Comparison of ENCODE assay signal across 30 mouse cellular contexts in the genomic region with DNA sequence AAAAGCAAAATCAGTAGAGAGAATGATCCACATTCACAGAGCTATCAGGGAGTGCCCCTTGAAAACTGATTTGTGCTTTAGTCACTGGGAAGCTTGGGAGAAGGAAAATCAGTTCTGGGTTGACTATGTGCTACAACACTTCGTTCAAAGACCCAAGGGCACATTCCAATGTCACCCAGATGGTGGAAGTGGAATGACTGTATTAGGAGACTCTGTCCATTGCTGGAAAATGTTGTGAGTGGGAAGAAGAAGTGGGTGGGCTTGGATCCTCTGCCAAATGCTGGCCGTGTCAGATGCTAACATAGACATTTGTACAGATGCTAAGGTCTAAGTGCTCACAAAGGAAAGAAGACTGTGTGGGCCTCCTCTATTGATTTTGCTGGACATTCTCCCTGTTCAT. TPM values are rescaled to one million over a fixed set of nuclear protein-coding genes. Genes with fewer than 3 reads are reported as not detected.
"Had no signal": no experiment of that assay in that cellular context is flagged by ENCODE, and none has a peak within 500 bp of the region (broad histone marks: within the 10 kb centered on the region; RNA-seq: fewer than 3 reads in every experiment).

No protein-coding gene starts in this region.

- H3K4me2 ChIP-seq: limb, embryonic 12.5 days; limb, embryonic 13.5 days; limb, embryonic 15.5 days; liver, embryonic 11.5 days; liver, embryonic 12.5 days; liver, embryonic 13.5 days; liver, embryonic 15.5 days; lung, embryonic 15.5 days; midbrain, embryonic 11.5 days; midbrain, embryonic 12.5 days; midbrain, embryonic 13.5 days; midbrain, embryonic 15.5 days; neural tube, embryonic 12.5 days had no signal

- H3K9me3 ChIP-seq: limb, embryonic 10.5 days; limb, embryonic 12.5 days; limb, embryonic 13.5 days; limb, embryonic 15.5 days; liver, embryonic 12.5 days; liver, embryonic 13.5 days; liver, embryonic 15.5 days; lung, embryonic 15.5 days; midbrain, embryonic 10.5 days; midbrain, embryonic 12.5 days; midbrain, embryonic 13.5 days; midbrain, embryonic 15.5 days; neural tube, embryonic 12.5 days had no signal

- ATAC-seq: liver, embryonic 12.5 days; liver, postnatal 0 days; lung, postnatal 0 days; midbrain, embryonic 13.5 days; midbrain, embryonic 15.5 days; midbrain, embryonic 16.5 days had no signal

- H3K4me3 ChIP-seq: left cerebral cortex, adult 2 months; limb, embryonic 10.5 days; limb, embryonic 12.5 days; limb, embryonic 13.5 days; limb, embryonic 15.5 days; liver, embryonic 12.5 days; liver, embryonic 13.5 days; liver, embryonic 15.5 days; lung, embryonic 15.5 days; megakaryocyte, embryonic 14.5 days; midbrain, embryonic 10.5 days; midbrain, embryonic 12.5 days; midbrain, embryonic 13.5 days; midbrain, embryonic 15.5 days; myocyte; neural tube, embryonic 12.5 days had no signal

- H3K27ac ChIP-seq: left cerebral cortex, adult 2 months; limb, embryonic 10.5 days; limb, embryonic 12.5 days; limb, embryonic 13.5 days; limb, embryonic 15.5 days; liver, embryonic 12.5 days; liver, embryonic 13.5 days; liver, embryonic 14.5 days; liver, embryonic 15.5 days; lung, embryonic 15.5 days; macrophage; midbrain, embryonic 10.5 days; midbrain, embryonic 12.5 days; midbrain, embryonic 13.5 days; midbrain, embryonic 15.5 days; neural tube, embryonic 12.5 days had no signal

- DNase-seq: left cerebral cortex, postnatal 4 days; liver; liver, embryonic 13.5 days; liver, postnatal 0 days; lung, adult 18-20 months; lung, adult 2 months; lung, postnatal 14 days; lung, postnatal 4 days; midbrain, embryonic 14.5 days had no signal

- H3K9ac ChIP-seq: limb, embryonic 12.5 days; limb, embryonic 13.5 days; limb, embryonic 15.5 days; liver, embryonic 12.5 days; liver, embryonic 13.5 days; liver, embryonic 14.5 days; liver, embryonic 15.5 days; liver, postnatal 0 days; lung, embryonic 15.5 days; midbrain, embryonic 12.5 days; midbrain, embryonic 13.5 days; midbrain, embryonic 15.5 days; neural tube, embryonic 12.5 days had no signal

- H3K36me3 ChIP-seq: limb, embryonic 10.5 days; limb, embryonic 12.5 days; limb, embryonic 15.5 days; liver, embryonic 12.5 days; liver, embryonic 13.5 days; liver, embryonic 15.5 days; lung, embryonic 15.5 days; midbrain, embryonic 12.5 days; midbrain, embryonic 13.5 days; midbrain, embryonic 15.5 days; neural tube, embryonic 12.5 days had no signal

- H3K4me1 ChIP-seq: limb, embryonic 10.5 days; limb, embryonic 12.5 days; limb, embryonic 13.5 days; limb, embryonic 15.5 days; liver, embryonic 12.5 days; liver, embryonic 13.5 days; liver, embryonic 15.5 days; lung, embryonic 15.5 days; megakaryocyte, embryonic 14.5 days; midbrain, embryonic 10.5 days; midbrain, embryonic 12.5 days; midbrain, embryonic 13.5 days; midbrain, embryonic 15.5 days; neural tube, embryonic 12.5 days had no signal

- H3K27me3 ChIP-seq: limb, embryonic 12.5 days; limb, embryonic 13.5 days; limb, embryonic 15.5 days; liver, embryonic 12.5 days; liver, embryonic 13.5 days; liver, embryonic 15.5 days; lung, embryonic 15.5 days; megakaryocyte, embryonic 14.5 days; midbrain, embryonic 12.5 days; midbrain, embryonic 13.5 days; midbrain, embryonic 15.5 days; neural tube, embryonic 12.5 days had no signal

RNA-seq across cellular contexts. Expression of a gene that starts 29.6 kb away (rescaled TPM):
- polyA plus RNA-seq: macrophage had no signal
